Mouse (Mus musculus): ENCODE measurements at regions not wholly inside any gene's neighbourhood (a gene's known extent, or its start where the extent isn't known, plus 50 kb on each side); places are given as distances from the start of the nearest gene placed in this dataset.

GRCm38 (mm10) chr6:127252000-127252721, 100.2 kb upstream of the Ccnd2 start:
- TF ChIP-seq TAL1 (conservative IDR thresholded peaks at IDR 0.05; ENCODE audit: low read depth, low read length), result no peak
- no peak for TF ChIP-seq CTCF (IDR thresholded peaks at IDR 0.05; ENCODE audit: low read depth, low read length)
- TF ChIP-seq GATA1 (IDR thresholded peaks at IDR 0.05; ENCODE audit: borderline replicate concordance, low read length), result no peak
- TF ChIP-seq POLR2AphosphoS5 (IDR thresholded peaks at IDR 0.05; ENCODE audit: insufficient replicate concordance, low read depth, low read length), result no peak
- no peak for TF ChIP-seq GATA2 (IDR thresholded peaks at IDR 0.05; ENCODE audit: borderline replicate concordance, low read depth, low read length)
